Mouse (Mus musculus) kidney, postnatal 36 days (tissue): ENCODE data around the gene Nr1h3.

Source experiments
- DNase-seq, 2 experiments: peaks; one replicate each; pipeline ENCODE4 v3.0.0; 2021 to 2022; ENCODE audit warnings: mixed read lengths in 2 of 2

The Nr1h3 gene

DNA sequence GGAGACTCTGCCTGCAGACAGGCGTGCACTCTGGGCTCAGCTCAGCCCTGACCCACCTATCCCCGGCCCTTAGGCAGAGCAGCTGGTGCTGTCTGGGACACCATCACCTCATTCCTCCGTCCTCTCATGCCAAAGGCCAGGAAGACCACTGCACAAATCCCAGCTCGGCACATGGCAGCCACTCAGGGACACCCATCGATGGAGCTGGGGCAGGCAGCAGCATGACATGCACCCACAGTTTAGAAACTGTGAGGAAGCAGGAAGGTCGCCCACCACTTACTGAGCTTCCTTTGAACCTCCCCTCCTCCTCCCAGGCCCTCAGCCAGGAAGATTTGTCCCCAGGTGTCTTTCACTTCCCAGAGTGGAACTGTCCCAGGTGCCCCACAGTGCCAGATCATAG, 65.2 kb downstream of the Nr1h3 start:
- no peak for DNase-seq

DNA sequence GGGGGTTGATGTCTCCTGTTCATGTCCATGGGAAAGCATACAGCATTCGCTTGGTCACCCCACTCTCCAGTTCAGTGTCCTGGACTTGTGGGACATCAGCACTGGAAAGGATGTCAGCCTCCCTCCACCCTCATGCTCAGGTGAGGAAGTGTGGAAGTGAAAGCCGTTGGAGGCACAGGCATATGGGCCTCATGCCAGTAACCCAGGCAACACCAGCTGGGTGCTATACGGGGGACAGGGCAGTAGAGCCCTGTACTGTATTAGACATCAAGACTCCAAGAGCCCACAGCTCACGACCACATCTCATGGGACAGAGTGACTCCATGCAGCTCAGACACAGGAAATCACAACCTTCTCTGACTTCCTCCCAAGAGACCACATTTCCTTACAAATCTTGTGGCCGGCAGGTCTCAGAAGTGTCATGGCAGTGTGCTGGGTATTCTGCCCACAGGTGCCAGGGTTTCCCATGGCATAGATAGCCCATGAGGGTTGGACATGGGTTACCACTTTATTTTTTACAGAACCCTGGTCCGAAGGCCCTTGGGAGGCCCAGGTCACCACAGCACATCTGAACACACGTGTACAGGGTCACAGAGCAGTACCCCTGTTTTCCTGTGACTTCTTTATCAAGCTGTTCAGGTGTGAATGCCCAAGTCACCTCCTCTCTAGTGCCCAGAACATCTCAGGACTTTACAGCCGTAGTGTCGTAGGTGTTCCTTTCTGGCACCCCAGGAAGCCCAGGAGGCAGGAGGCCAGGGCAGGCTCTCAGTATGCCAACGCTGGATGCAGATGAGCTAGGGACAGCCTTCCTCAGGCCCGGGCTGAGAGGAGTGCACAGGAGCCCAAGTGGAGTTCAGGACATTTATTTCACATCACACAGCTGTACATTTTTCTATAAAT, 65.9 kb downstream of the Nr1h3 start:
- DNase-seq, result no peak
